Mouse (Mus musculus): ENCODE results near the gene Ell2.

Gene Ell2

GRCm38 (mm10) chr13:75733594-75734161, 27.1 kb downstream of the Ell2 start:
- DNase-seq (ENCODE audit: low spot score), result peak; percentile 50

- DNase-seq (ENCODE audit: low spot score), result no peak
Measured at GRCm38 (mm10) chr13:75734231-75734630, 27.7 kb downstream of the Ell2 start.

- DNase-seq (ENCODE audit: low spot score), result no peak
Measured at GRCm38 (mm10) chr13:75735606-75736005, 29.0 kb downstream of the Ell2 start.

DNA sequence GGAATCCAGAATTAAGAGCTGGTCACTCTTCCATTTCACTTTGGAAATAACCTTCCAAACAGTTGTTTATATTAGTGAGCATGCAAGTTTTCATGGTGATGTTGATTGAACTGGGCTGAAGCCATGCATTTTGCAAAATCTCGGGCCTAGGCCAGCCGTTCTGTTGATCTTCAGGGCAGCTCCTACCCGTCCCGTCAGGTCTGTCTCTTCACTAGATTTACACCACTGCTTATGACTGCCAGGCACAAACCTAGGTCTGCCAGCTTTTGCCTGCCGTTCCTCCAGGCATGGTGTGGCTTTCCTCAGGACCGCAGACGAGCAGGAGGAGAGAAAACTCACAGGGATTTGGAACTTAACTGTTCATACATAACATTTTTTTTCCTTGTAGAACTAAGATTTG, 31.4 kb downstream of the Ell2 start:
- DNase-seq (ENCODE audit: low spot score), result no peak

- DNase-seq (ENCODE audit: low spot score), result no peak
Measured at GRCm38 (mm10) chr13:75738536-75738935, 32.0 kb downstream of the Ell2 start.

- no peak for DNase-seq (ENCODE audit: low spot score)
Measured at GRCm38 (mm10) chr13:75738957-75739356, 32.4 kb downstream of the Ell2 start.

GRCm38 (mm10) chr13:75740018-75740417, 33.5 kb downstream of the Ell2 start:
- DNase-seq (ENCODE audit: low spot score), result no peak

GRCm38 (mm10) chr13:75741119-75741518, 34.6 kb downstream of the Ell2 start:
- no peak for DNase-seq (ENCODE audit: low spot score)

GRCm38 (mm10) chr13:75741736-75742729, 35.5 kb downstream of the Ell2 start:
- no peak for DNase-seq (ENCODE audit: low spot score)

- DNase-seq (ENCODE audit: low spot score), result no peak
Measured at GRCm38 (mm10) chr13:75742970-75743369, 36.4 kb downstream of the Ell2 start.

GRCm38 (mm10) chr13:75744065-75744464, 37.5 kb downstream of the Ell2 start:
- DNase-seq (ENCODE audit: low spot score), result no peak

DNA sequence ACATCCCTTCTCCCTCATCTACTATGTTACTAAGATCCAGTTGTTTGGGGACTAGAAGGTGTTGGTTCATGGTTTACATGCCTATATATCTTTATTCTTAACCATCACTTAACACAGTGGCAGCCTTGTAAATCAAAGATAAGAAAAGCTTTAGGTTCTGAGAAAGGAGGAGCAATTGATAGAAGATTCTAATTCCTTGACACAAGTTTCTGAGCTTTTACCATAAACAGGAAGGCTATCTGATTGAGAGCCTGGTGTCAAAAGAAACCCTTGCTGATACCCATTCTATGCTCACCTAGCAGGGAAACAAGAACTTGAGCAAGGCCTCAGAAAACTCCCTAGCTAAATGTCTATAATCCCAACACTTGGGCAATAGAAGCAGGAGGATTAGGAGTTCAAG, 38.8 kb downstream of the Ell2 start:
- no peak for DNase-seq (ENCODE audit: low spot score)

GRCm38 (mm10) chr13:75747265-75747664, 40.7 kb downstream of the Ell2 start:
- DNase-seq (ENCODE audit: low spot score), result no peak

- no peak for DNase-seq (ENCODE audit: low spot score)
Measured at GRCm38 (mm10) chr13:75748685-75749084, 42.1 kb downstream of the Ell2 start.

DNA sequence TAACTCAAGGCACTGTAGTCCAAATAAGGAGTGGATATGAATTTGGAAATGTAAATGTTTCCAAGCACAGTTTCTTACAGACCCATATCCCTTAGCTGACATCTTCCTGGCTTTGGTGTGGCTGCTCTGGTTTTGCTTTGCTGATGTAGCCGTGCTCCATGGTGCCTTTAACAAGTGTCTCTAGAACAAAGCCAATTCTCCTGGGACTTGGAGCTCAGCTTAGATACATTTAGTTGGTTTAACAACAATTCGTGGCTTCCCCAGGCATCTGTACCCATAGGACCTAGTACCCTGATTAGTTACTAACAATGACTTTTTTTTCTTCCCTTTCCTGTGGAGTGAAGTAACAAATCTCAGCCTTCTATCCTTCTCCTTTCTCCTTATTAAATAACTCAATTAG, 44.2 kb downstream of the Ell2 start:
- no peak for DNase-seq (ENCODE audit: low spot score)

DNA sequence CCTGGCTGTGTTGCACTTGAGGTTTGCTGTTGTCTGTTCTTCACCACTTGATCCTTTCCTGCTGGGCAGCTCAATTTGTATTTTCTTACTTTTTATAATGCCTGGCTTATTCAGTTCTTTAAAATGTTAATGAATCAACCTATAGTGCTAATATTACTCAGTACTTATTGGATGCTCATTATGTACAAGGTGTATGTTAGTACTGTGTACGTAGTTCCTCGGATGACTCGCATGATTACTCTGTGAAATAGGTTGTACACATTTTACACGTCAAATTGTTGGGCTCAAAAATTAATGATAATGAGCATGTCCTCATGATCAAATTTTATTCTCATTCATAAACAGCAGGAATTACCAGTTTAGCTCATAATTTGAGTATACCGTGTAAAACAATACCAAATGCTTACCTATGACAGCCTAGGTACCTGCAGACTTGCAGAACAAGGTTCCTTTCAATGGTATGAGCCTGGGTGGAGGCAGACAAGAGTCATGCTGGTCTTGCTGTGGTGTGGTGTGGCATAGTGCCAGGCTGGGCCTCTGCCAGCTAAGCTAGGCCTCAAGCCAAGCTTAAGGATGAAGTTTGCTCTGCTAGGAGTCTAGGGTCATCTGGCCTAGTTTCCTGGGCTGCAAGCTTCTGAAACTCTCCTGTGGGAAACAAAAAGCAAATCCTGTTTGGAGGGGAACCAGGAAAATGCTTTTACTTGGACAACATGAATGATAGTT, 45.8 kb downstream of the Ell2 start:
- DNase-seq (ENCODE audit: low spot score), result no peak

DNA sequence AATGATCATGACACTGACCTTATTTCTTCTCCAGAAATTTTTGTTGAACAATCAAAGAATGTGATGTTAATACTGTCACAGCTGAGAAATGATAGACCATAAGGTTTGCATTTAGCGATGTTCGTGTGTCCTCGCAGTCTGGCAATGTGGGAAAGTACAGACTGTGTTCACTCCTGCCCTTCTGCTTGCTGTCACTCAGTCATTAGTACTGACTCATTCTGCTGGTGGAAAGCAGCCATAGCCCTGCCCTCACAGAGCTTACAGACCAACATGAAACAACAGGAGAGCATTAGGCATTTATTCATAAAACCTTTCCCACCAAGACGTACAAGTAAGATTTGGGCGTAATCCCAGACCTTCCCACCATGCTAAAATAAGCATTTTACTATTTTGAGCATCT, 47.8 kb downstream of the Ell2 start:
- DNase-seq (ENCODE audit: low spot score), result no peak

DNA sequence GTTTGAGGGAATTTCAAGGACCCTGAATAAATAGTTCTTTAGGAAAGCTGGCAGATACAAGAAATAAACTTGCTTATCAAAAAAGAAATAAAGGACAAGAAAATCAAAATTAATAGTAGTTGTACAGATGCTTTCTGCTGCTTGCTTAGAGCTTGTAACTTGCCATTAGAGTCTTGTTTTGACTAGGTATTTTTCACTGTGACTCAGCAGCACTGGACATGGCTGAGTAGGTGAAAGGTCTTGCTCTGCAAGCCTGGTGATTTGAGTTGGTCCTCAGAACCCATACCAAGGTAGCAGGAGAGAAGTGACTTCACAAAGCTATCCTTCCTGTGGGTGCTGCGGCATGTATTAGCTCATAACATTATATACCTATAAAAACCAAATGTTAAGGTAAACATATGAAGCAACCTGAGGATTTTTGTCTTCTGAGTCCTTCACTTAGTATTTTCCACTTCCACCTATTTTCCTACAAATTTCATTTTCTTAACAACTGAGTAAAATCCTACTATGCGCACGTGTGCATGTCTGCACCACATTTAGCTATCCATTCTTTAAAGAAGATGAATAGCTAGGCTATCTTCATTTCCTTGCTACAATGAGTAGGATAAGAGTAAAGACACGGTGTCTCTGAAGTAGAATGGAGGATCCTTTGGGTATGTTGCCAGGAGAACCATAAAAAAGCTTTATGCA, 54.4 kb downstream of the Ell2 start:
- DNase-seq (ENCODE audit: low spot score), result no peak

DNA sequence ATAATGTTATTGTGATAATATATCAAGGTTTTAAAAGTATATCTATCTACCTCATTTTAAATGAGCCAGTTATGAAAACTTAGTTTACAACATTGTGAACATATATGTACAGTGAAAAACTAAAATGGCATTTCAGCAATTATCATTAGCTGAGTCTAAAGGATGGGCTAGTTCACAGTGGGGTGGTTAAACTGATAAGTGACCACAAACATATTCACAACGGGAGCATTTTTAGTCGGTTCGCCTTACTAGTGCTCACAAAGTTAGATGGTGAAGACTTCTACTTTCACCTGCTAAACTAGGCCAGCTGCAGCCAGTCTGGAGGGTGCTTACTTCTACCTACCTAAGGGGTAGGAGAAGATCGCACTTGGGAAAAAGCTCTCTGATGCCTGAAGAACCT, 56.2 kb downstream of the Ell2 start:
- no peak for DNase-seq (ENCODE audit: low spot score)

GRCm38 (mm10) chr13:75763280-75763679, 56.7 kb downstream of the Ell2 start:
- no peak for DNase-seq (ENCODE audit: low spot score)

DNA sequence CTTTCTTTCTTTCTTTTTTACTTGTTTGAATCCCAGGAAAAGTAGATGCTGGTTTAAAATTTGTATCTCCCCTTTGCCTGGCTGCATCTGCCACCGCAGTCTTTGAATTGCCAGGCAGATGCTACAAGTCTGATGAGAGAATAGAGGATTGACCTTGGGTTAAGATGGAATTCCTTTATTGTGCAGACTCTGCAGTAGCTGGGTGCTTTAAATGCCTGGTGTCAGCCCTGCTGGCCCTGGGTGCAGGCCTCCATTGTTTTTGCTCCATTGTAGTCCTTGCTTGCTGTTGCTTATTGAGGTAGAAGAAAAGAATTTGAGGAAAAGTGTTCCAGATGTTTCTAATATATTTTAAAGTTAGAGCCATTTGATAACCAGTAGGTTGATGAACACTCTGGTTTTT, 59.2 kb downstream of the Ell2 start:
- DNase-seq (ENCODE audit: low spot score), result no peak

DNA sequence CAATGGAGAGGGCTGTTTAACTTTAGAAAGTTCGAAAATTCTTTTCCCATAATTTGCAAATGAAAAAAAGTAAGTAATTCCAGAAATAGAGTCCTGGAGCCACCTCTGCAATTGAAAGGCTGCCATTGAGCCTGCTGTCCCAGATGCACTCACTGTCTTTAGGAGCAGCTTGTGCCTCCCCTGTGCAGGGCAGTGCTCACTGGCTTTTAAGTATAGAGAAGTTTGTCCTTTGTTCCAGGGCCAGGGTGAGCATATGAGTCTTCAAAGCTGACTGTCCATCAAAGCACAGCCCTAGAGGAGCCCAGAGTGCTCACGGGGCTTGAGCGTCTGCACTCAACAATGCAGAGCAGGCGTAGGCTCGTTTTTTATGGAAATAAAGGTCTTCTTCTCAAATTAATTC, 59.7 kb downstream of the Ell2 start:
- no peak for DNase-seq (ENCODE audit: low spot score)

Measured in yolk sac, embryonic 10.5 days (tissue).